Mouse (Mus musculus) heart, embryonic 13.5 days (tissue): ENCODE data around the gene Alg14. TPM values are rescaled to one million over a fixed set of nuclear protein-coding genes. Genes with fewer than 3 reads are reported as not detected.

Experiments used
- ATAC-seq: fragments of 200-750 bp; cut with Nextera tagmentation; 2 replicates; pipeline ENCODE4 v1.8.0; 2017; ENCODE audit warnings: moderate TSS enrichment; ENCODE audit not compliant: insufficient number of reproducible peaks, low FRiP score, low TSS enrichment; ENCODE audit errors: extremely low read depth
- H3K27ac ChIP-seq: fragments of 300-500 bp; sonication (generic); replicated peaks from 2 replicates; pipeline ENCODE4 v1.5.1; 2015; ENCODE audit warnings: moderate library complexity, mild to moderate bottlenecking, inconsistent platforms
- H3K27me3 ChIP-seq: fragments of 300-500 bp; sonication (generic); replicated peaks from 2 replicates; pipeline ENCODE4 v1.6.1; 2015; ENCODE audit warnings: mild to moderate bottlenecking, inconsistent platforms
- H3K36me3 ChIP-seq: fragments of 300-500 bp; sonication (generic); 2 replicates; pipeline ENCODE4 v1.6.1; 2015; ENCODE audit warnings: mild to moderate bottlenecking, inconsistent platforms
- H3K4me1 ChIP-seq: fragments of 300-500 bp; sonication (generic); 2 replicates; pipeline ENCODE4 v1.6.1; 2015; ENCODE audit warnings: inconsistent platforms
- H3K4me2 ChIP-seq: fragments of 300-500 bp; sonication (generic); 2 replicates; pipeline ENCODE4 v1.6.1; 2015; ENCODE audit warnings: inconsistent platforms, mild to moderate bottlenecking, moderate library complexity
- H3K4me3 ChIP-seq: fragments of 300-500 bp; sonication (generic); 2 replicates; pipeline ENCODE4 v1.5.1; 2015; ENCODE audit warnings: moderate library complexity, mild to moderate bottlenecking, inconsistent platforms
- H3K9ac ChIP-seq: fragments of 300-500 bp; sonication (generic); 2 replicates; pipeline ENCODE4 v1.6.1; 2015; ENCODE audit warnings: inconsistent platforms, mild to moderate bottlenecking, moderate library complexity
- H3K9me3 ChIP-seq: fragments of 300-500 bp; sonication (generic); 2 replicates; pipeline ENCODE4 v1.6.1; 2016; ENCODE audit warnings: inconsistent platforms
- WGBS: fragments of 180-500 bp; shearing (Covaris S2); methylation state at CpG from one replicate; pipeline ENCODE4 v1.1.7; 2015; ENCODE audit warnings: mixed read lengths; 5-methylcytosine and 5-hydroxymethylcytosine counted together
- polyA plus RNA-seq: library from polyadenylated mRNA; unstranded; fragments of >200 nt; fragmentation: Nextera tagmentation; extraction: Ambion mirVana; gene quantifications from 2 replicates; pipeline ENCODE4 v1.2.1, GENCODE M21; 2015

Alg14 gene
- polyA plus RNA-seq, 1 experiment from 2014 or later, result 37.2 TPM

GRCm38 (mm10) chr3:121312426-121312825 lies 20.9 kb downstream of the Alg14 start:
- 0 out of 2 replicates have a peak, but pooled peaks cover 3% of the 10 kb centered on the region for H3K9me3 ChIP-seq
- ATAC-seq, result no peak
- peaks cover 18% of the 10 kb centered on the region for H3K36me3 ChIP-seq
- 75% methylated on average over 6 of the region's 6 CpGs for WGBS
- H3K4me3 ChIP-seq, result no peak overlapping the region
- H3K4me1 ChIP-seq, result no peaks in the 10 kb centered on the region
- no peaks in the 10 kb centered on the region for H3K27me3 ChIP-seq
- H3K4me2 ChIP-seq, result no peak overlapping the region
- H3K9ac ChIP-seq, result no peak overlapping the region
- H3K27ac ChIP-seq, result no peak overlapping the region

GRCm38 (mm10) chr3:121312979-121313378 lies 21.4 kb downstream of the Alg14 start:
- Histone ChIP-seq H3K27me3 (no peaks in the 10 kb centered on the region), H3K36me3 (peaks cover 18% of the 10 kb centered on the region), H3K4me2 (no peak overlapping the region), H3K4me1 (no peaks in the 10 kb centered on the region), H3K9ac (no peak overlapping the region), H3K4me3 (no peak overlapping the region), H3K27ac (no peak overlapping the region), H3K9me3 (0 out of 2 replicates have a peak, but pooled peaks cover 3% of the 10 kb centered on the region)
- ATAC-seq, result no peak
- WGBS, result 75% methylated on average over 9 of the region's 9 CpGs

- H3K27me3 ChIP-seq, result no peaks in the 10 kb centered on the region
- no peaks in the 10 kb centered on the region for H3K4me1 ChIP-seq
- no peak overlapping the region for H3K9ac ChIP-seq
- H3K36me3 ChIP-seq, result peaks cover 18% of the 10 kb centered on the region
- no peak overlapping the region for H3K4me2 ChIP-seq
- no peak overlapping the region for H3K27ac ChIP-seq
- WGBS, result 80% methylated on average over 6 of the region's 6 CpGs
- no peak overlapping the region for H3K4me3 ChIP-seq
- ATAC-seq, result no peak
- 0 out of 2 replicates have a peak, but pooled peaks cover 3% of the 10 kb centered on the region for H3K9me3 ChIP-seq
Measured at GRCm38 (mm10) chr3:121314149-121314548, 22.6 kb downstream of the Alg14 start.

GRCm38 (mm10) chr3:121315498-121315897 lies 23.9 kb downstream of the Alg14 start:
- Histone ChIP-seq H3K9ac (no peak overlapping the region), H3K4me1 (no peaks in the 10 kb centered on the region), H3K9me3 (0 out of 2 replicates have a peak, but pooled peaks cover 3% of the 10 kb centered on the region), H3K27me3 (no peaks in the 10 kb centered on the region), H3K4me2 (no peak overlapping the region), H3K4me3 (no peak overlapping the region), H3K27ac (no peak overlapping the region), H3K36me3 (peaks cover 23% of the 10 kb centered on the region)
- ATAC-seq, result no peak
- WGBS, result 94% methylated on average over 7 of the region's 7 CpGs

GRCm38 (mm10) chr3:121319906-121320305 lies 28.3 kb downstream of the Alg14 start:
- no peak overlapping the region for H3K4me3 ChIP-seq
- H3K4me1 ChIP-seq, result no peaks in the 10 kb centered on the region
- no peak for ATAC-seq
- H3K9me3 ChIP-seq, result 0 out of 2 replicates have a peak, but pooled peaks cover 3% of the 10 kb centered on the region
- 87% methylated on average over 6 of the region's 6 CpGs for WGBS
- no peak overlapping the region for H3K9ac ChIP-seq
- H3K36me3 ChIP-seq, result peaks cover 43% of the 10 kb centered on the region
- H3K27me3 ChIP-seq, result no peaks in the 10 kb centered on the region
- no peak overlapping the region for H3K4me2 ChIP-seq
- no peak overlapping the region for H3K27ac ChIP-seq

- ATAC-seq, result no peak
- Histone ChIP-seq H3K4me1 (no peaks in the 10 kb centered on the region), H3K4me2 (no peak overlapping the region), H3K4me3 (no peak overlapping the region), H3K27me3 (no peaks in the 10 kb centered on the region), H3K27ac (no peak overlapping the region), H3K36me3 (peaks cover 36% of the 10 kb centered on the region), H3K9me3 (0 out of 2 replicates have a peak, but pooled peaks cover under 1% of the 10 kb centered on the region), H3K9ac (no peak overlapping the region)
- WGBS, result 87% methylated on average over 1 of the region's 1 CpGs
Measured at GRCm38 (mm10) chr3:121320896-121321295, 29.3 kb downstream of the Alg14 start.

- Histone ChIP-seq H3K36me3 (peaks cover 30% of the 10 kb centered on the region), H3K4me3 (no peak overlapping the region), H3K4me2 (no peak overlapping the region), H3K4me1 (no peaks in the 10 kb centered on the region), H3K27me3 (no peaks in the 10 kb centered on the region), H3K9me3 (no peaks in the 10 kb centered on the region), H3K27ac (no peak overlapping the region), H3K9ac (no peak overlapping the region)
- WGBS, result 91% methylated on average over 15 of the region's 15 CpGs
- ATAC-seq, result no peak
Measured at GRCm38 (mm10) chr3:121323371-121323770, 31.8 kb downstream of the Alg14 start.

- H3K4me1 ChIP-seq, result peaks cover 5% of the 10 kb centered on the region
- no peaks in the 10 kb centered on the region for H3K9me3 ChIP-seq
- H3K36me3 ChIP-seq, result peaks cover 29% of the 10 kb centered on the region
- H3K27ac ChIP-seq, result no peak overlapping the region
- H3K4me3 ChIP-seq, result no peak overlapping the region
- no peaks in the 10 kb centered on the region for H3K27me3 ChIP-seq
- H3K9ac ChIP-seq, result no peak overlapping the region
- no peak overlapping the region for H3K4me2 ChIP-seq
- WGBS, result 67% methylated on average over 5 of the region's 5 CpGs
- no peak for ATAC-seq
Measured at GRCm38 (mm10) chr3:121327406-121327805, 35.8 kb downstream of the Alg14 start.

GRCm38 (mm10) chr3:121329647-121330046 lies 38.1 kb downstream of the Alg14 start:
- ATAC-seq, result no peak
- Histone ChIP-seq H3K4me1 (peaks cover 8% of the 10 kb centered on the region), H3K4me3 (no peak overlapping the region), H3K27me3 (no peaks in the 10 kb centered on the region), H3K9me3 (no peaks in the 10 kb centered on the region), H3K27ac (no peak overlapping the region), H3K9ac (no peak overlapping the region), H3K4me2 (no peak overlapping the region), H3K36me3 (peaks cover 17% of the 10 kb centered on the region)
- WGBS, result 60% methylated on average over 10 of the region's 10 CpGs

GRCm38 (mm10) chr3:121330244-121330646 lies 38.7 kb downstream of the Alg14 start:
- ATAC-seq, result no peak
- Histone ChIP-seq H3K27ac (0 out of 2 replicates have a peak overlapping the region, but pooled peaks have one; percentile 40), H3K4me2 (no peak overlapping the region)

GRCm38 (mm10) chr3:121336234-121336890 lies 44.8 kb downstream of the Alg14 start:
- peaks cover 26% of the 10 kb centered on the region for H3K4me1 ChIP-seq
- H3K27ac ChIP-seq, result no peak overlapping the region
- no peak overlapping the region for H3K9ac ChIP-seq
- peaks cover 6% of the 10 kb centered on the region; the same call in 1 of the 2 replicates for H3K36me3 ChIP-seq
- 83% methylated on average over 6 of the region's 6 CpGs for WGBS
- H3K9me3 ChIP-seq, result no peaks in the 10 kb centered on the region
- H3K4me3 ChIP-seq, result no peak overlapping the region
- no peak overlapping the region for H3K4me2 ChIP-seq
- no peaks in the 10 kb centered on the region for H3K27me3 ChIP-seq
- ATAC-seq, result no peak

More at GRCm38 (mm10) chr3:121330244-121330646, 38.7 kb downstream of the Alg14 start:
- H3K4me3 ChIP-seq, result no peak overlapping the region
- no peaks in the 10 kb centered on the region for H3K9me3 ChIP-seq
- H3K4me1 ChIP-seq, result peaks cover 8% of the 10 kb centered on the region
- no peaks in the 10 kb centered on the region for H3K27me3 ChIP-seq
- no peak overlapping the region for H3K9ac ChIP-seq
- 61% methylated on average over 7 of the region's 7 CpGs for WGBS
- peaks cover 17% of the 10 kb centered on the region for H3K36me3 ChIP-seq

- Histone ChIP-seq H3K9me3 (no peaks in the 10 kb centered on the region), H3K27me3 (no peaks in the 10 kb centered on the region), H3K4me3 (no peak overlapping the region), H3K9ac (no peak overlapping the region), H3K27ac (no peak overlapping the region), H3K36me3 (no peaks in the 10 kb centered on the region), H3K4me2 (no peak overlapping the region), H3K4me1 (peaks cover 28% of the 10 kb centered on the region)
- ATAC-seq, result no peak
- WGBS, result 26% methylated on average over 2 of the region's 2 CpGs
Measured at GRCm38 (mm10) chr3:121338687-121339086, 47.1 kb downstream of the Alg14 start.
